12 mouse cellular contexts compared by ENCODE assay signal in genomic region chr15:25510060-25510492, GRCm38 (mm10).
DNase-seq lines count a peak whose midpoint lies in the region; ATAC-seq lines count a peak whose summit lies in the region.
"Had no signal": no experiment of that assay in that cellular context is flagged by ENCODE, and none has a peak within 500 bp of the region (broad histone marks: within the 10 kb centered on the region; RNA-seq: fewer than 3 reads in every experiment).

No protein-coding gene starts in this region.

- no peaks in the 10 kb centered on the region for H3K36me3 ChIP-seq in heart, embryonic 16.5 days (ENCODE audit: control insufficient read depth, insufficient read depth)
- H3K36me3 ChIP-seq in kidney, embryonic 14.5 days (ENCODE audit: control insufficient read depth, insufficient read depth, low read length): no peaks in the 10 kb centered on the region
- H3K36me3 ChIP-seq in intestine, embryonic 15.5 days: no peaks in the 10 kb centered on the region
- H3K36me3 ChIP-seq: neural tube, embryonic 12.5 days had no signal

- no peaks in the 10 kb centered on the region; the same call in 1 of the 2 replicates for H3K4me1 ChIP-seq in heart, embryonic 16.5 days (ENCODE audit: control insufficient read depth, insufficient read depth, low read length)
- H3K4me1 ChIP-seq in kidney, embryonic 14.5 days (ENCODE audit: control insufficient read depth, insufficient read depth, low read length): peaks cover 29% of the 10 kb centered on the region
- 0 out of 2 replicates have a peak, but pooled peaks cover 3% of the 10 kb centered on the region for H3K4me1 ChIP-seq in intestine, embryonic 15.5 days (replicated peaks)
- H3K4me1 ChIP-seq: neural tube, embryonic 12.5 days had no signal

- intact Hi-C loops in gastrocnemius, postnatal 14 days (cut with DNase I; ENCODE audit: low total_unique reads): no loop called here

- H3K4me3 ChIP-seq in heart, embryonic 16.5 days (ENCODE audit: low read length): no peak overlapping the region
- H3K4me3 ChIP-seq in kidney, embryonic 14.5 days (ENCODE audit: low read length): no peak overlapping the region
- no peak overlapping the region for H3K4me3 ChIP-seq in intestine, embryonic 15.5 days (replicated peaks)
- H3K4me3 ChIP-seq: neural tube, embryonic 12.5 days had no signal

- 23% methylated on average over 8 of the region's 8 CpGs for WGBS in heart, embryonic 16.5 days
- 5% methylated on average over 8 of the region's 8 CpGs for WGBS in kidney, embryonic 14.5 days
- WGBS in intestine, embryonic 15.5 days: 20% methylated on average over 8 of the region's 8 CpGs

- no peaks in the 10 kb centered on the region for H3K27me3 ChIP-seq in heart, embryonic 16.5 days (ENCODE audit: control insufficient read depth, insufficient read depth, low read length)
- H3K27me3 ChIP-seq in kidney, embryonic 14.5 days (ENCODE audit: control insufficient read depth, insufficient read depth, low read length): no peaks in the 10 kb centered on the region
- H3K27me3 ChIP-seq in intestine, embryonic 15.5 days (replicated peaks): no peaks in the 10 kb centered on the region
- H3K27me3 ChIP-seq: CH12.LX; neural tube, embryonic 12.5 days had no signal

- no peaks in the 10 kb centered on the region for H3K9me3 ChIP-seq in heart, embryonic 16.5 days (replicated peaks; ENCODE audit: control insufficient read depth, low read length)
- H3K9me3 ChIP-seq in kidney, embryonic 14.5 days (ENCODE audit: control insufficient read depth, low read length): no peaks in the 10 kb centered on the region
- no peaks in the 10 kb centered on the region for H3K9me3 ChIP-seq in intestine, embryonic 15.5 days
- H3K9me3 ChIP-seq: neural tube, embryonic 12.5 days had no signal

- peak overlapping the region; percentile 13 for H3K4me2 ChIP-seq in heart, embryonic 16.5 days (ENCODE audit: low read depth, low read length)
- peak overlapping the region; percentile 26 for H3K4me2 ChIP-seq in kidney, embryonic 14.5 days (replicated peaks; ENCODE audit: low read depth, low read length)
- H3K4me2 ChIP-seq in intestine, embryonic 15.5 days (replicated peaks): no peak overlapping the region
- H3K4me2 ChIP-seq: neural tube, embryonic 12.5 days had no signal

- no peak overlapping the region for H3K27ac ChIP-seq in heart, embryonic 16.5 days (ENCODE audit: low read length)
- H3K27ac ChIP-seq in kidney, embryonic 14.5 days (ENCODE audit: low read depth, low read length): peak overlapping the region; percentile 91; the same call in 1 of the 2 replicates
- H3K27ac ChIP-seq in intestine, embryonic 15.5 days: no peak overlapping the region
- H3K27ac ChIP-seq: neural tube, embryonic 12.5 days had no signal

- DNase-seq in heart, postnatal 4 days: no peak
- peak; percentile 28 to 29 for DNase-seq in right cerebral cortex, postnatal 10 days (ENCODE audit: low spot score in 2 of 2)
- DNase-seq in right cerebral cortex, postnatal 4 days: no peak
- DNase-seq in thymus, postnatal 25 days: peak; percentile 28
- DNase-seq in gastrocnemius, postnatal 14 days: no peak
- DNase-seq: cerebellum, adult 9-10 months had no signal

- ATAC-seq in heart, embryonic 16.5 days (replicated peaks; ENCODE audit: extremely low read depth, insufficient read depth, low FRiP score): 0 out of 2 replicates have a peak, but pooled peaks have one; percentile 49
- ATAC-seq in kidney, embryonic 14.5 days (ENCODE audit: low FRiP score, low TSS enrichment): peak; percentile 84
- no peak for ATAC-seq in intestine, embryonic 15.5 days
- ATAC-seq: forebrain, embryonic 16.5 days had no signal

- no peak overlapping the region for H3K9ac ChIP-seq in heart, embryonic 16.5 days (ENCODE audit: low read length)
- 0 out of 2 replicates have a peak overlapping the region, but pooled peaks have one; percentile 7 for H3K9ac ChIP-seq in kidney, embryonic 14.5 days (ENCODE audit: low read depth, low read length)
- H3K9ac ChIP-seq in intestine, embryonic 15.5 days: no peak overlapping the region
- H3K9ac ChIP-seq: neural tube, embryonic 12.5 days had no signal

Comparison
In these comparisons a context has a peak if more than half of its experiments do, and no peak if none do; other contexts are left out.
1. DNase-seq: peak in right cerebral cortex, postnatal 10 days (2 of 2) and thymus, postnatal 25 days (single experiment); none in heart, postnatal 4 days (single experiment), right cerebral cortex, postnatal 4 days (single experiment) and gastrocnemius, postnatal 14 days (single experiment).